Mouse (Mus musculus) cerebellum, adult 2 months (tissue): ENCODE measurements around the gene Urb1.

Experiments
- CTCF ChIP-seq: fragments of 200-500 bp; IDR thresholded peaks from 2 replicates; pipeline ENCODE4 v1.5.1; 2011; ENCODE audit warnings: low read depth, mild to moderate bottlenecking, control low read depth, low read length, moderate library complexity, borderline replicate concordance; ENCODE audit not compliant: insufficient read depth
- POLR2A ChIP-seq: fragments of 200-500 bp; IDR thresholded peaks from 2 replicates; pipeline ENCODE4 v1.6.1; 2011; ENCODE audit warnings: low read length, control low read depth, borderline replicate concordance; ENCODE audit not compliant: insufficient read depth

GRCm38 (mm10) chr16:90748169-90748568, 62.0 kb downstream of the Urb1 start:
- TF ChIP-seq POLR2A = no peak
- no peak for TF ChIP-seq CTCF
